Mouse (Mus musculus) ES-E14 (cell line): Measurements from ENCODE around the gene Prkab1. TPM values are rescaled to one million over a fixed set of nuclear protein-coding genes. Genes with fewer than 3 reads are reported as not detected.

Source experiments
- DNase-seq: peaks from one replicate; pipeline ENCODE4 v3.0.0-alpha.2; 2013; ENCODE audit warnings: low read depth, low spot score
- H3K27ac ChIP-seq: 2 replicates; pipeline ENCODE4 v1.5.1; 2012; ENCODE audit warnings: low read depth, mild to moderate bottlenecking, low read length, moderate library complexity, mixed read lengths; ENCODE audit not compliant: poor library complexity, insufficient read depth, severe bottlenecking
- H3K36me3 ChIP-seq: 2 replicates; pipeline ENCODE4 v1.6.1; 2012; ENCODE audit warnings: mild to moderate bottlenecking, low read length, moderate library complexity, mixed read lengths; ENCODE audit not compliant: control insufficient read depth, poor library complexity, insufficient read depth, severe bottlenecking
- H3K4me1 ChIP-seq, 2 experiments: fragments of 150-350 bp in 1 of 2; sonication (generic) in 1 of 2; 2 replicates each; pipeline ENCODE4 v1.6.1; 2012; ENCODE audit warnings: low read length in 2 of 2, mild to moderate bottlenecking in 1 of 2, mixed read lengths in 1 of 2; ENCODE audit not compliant: control insufficient read depth in 2 of 2, insufficient read depth in 2 of 2, poor library complexity in 1 of 2
- H3K4me3 ChIP-seq, 2 experiments: fragments of 150-350 bp in 1 of 2; sonication (generic) in 1 of 2; 2 replicates each; pipeline ENCODE4 v1.5.1; 2012; ENCODE audit warnings: low read length in 2 of 2, low read depth in 1 of 2, mild to moderate bottlenecking in 1 of 2, mixed read lengths in 1 of 2; ENCODE audit not compliant: insufficient read depth in 1 of 2, poor library complexity in 1 of 2, severe bottlenecking in 1 of 2
- H3K9ac ChIP-seq: 2 replicates; pipeline ENCODE4 v1.6.1; 2012; ENCODE audit warnings: low read depth, mild to moderate bottlenecking, low read length, mixed read lengths; ENCODE audit not compliant: poor library complexity, insufficient read depth, severe bottlenecking
- H3K9me3 ChIP-seq: fragments of 150-350 bp; sonication (generic); 2 replicates; pipeline ENCODE4 v1.6.1; 2012; ENCODE audit warnings: low read depth, mild to moderate bottlenecking, low read length; ENCODE audit not compliant: control insufficient read depth, insufficient read depth
- CHD2 ChIP-seq: IDR thresholded peaks from 2 replicates; pipeline ENCODE4 v1.6.1; 2014; ENCODE audit warnings: mild to moderate bottlenecking, low read depth, low read length, inconsistent platforms
- HCFC1 ChIP-seq: IDR thresholded peaks from 2 replicates; pipeline ENCODE4 v1.6.1; 2012; ENCODE audit warnings: low read length, inconsistent platforms, borderline replicate concordance; ENCODE audit not compliant: insufficient read depth
- MAFK ChIP-seq: IDR thresholded peaks from 2 replicates; pipeline ENCODE4 v1.6.1; 2014; ENCODE audit warnings: mild to moderate bottlenecking, low read depth, low read length, inconsistent platforms; ENCODE audit not compliant: insufficient read depth
- ZC3H11A ChIP-seq: IDR thresholded peaks from 2 replicates; pipeline ENCODE4 v1.6.1; 2012; ENCODE audit warnings: low read depth, mild to moderate bottlenecking, inconsistent platforms, low read length, borderline replicate concordance
- ZNF384 ChIP-seq: IDR thresholded peaks from 2 replicates; pipeline ENCODE4 v1.6.1; 2012; ENCODE audit warnings: low read depth, low read length, inconsistent platforms
- in situ Hi-C, 2 experiments: fragments of 600-800 bp; cut with MboI; formaldehyde crosslinking; loops; one replicate each; pipeline ENCODE4 v1.15.1; 2025; ENCODE audit warnings: low sequenced_read_pairs in 2 of 2, inconsistent platforms in 1 of 2; ENCODE audit not compliant: unreplicated experiment in 2 of 2
- total RNA-seq: library from RNA; depleted of rRNA; stranded (reverse); fragments of 300-350 nt; gene quantifications from 2 replicates; pipeline ENCODE4 v1.2.3, GENCODE M21; 2012; rRNA removed

The Prkab1 gene
- total RNA-seq, 1 experiment: 21.2 TPM

- no peak overlapping the region for H3K27ac ChIP-seq
Measured at GRCm38 (mm10) chr5:115977757-115978156, 46.6 kb downstream of the Prkab1 start.

DNA sequence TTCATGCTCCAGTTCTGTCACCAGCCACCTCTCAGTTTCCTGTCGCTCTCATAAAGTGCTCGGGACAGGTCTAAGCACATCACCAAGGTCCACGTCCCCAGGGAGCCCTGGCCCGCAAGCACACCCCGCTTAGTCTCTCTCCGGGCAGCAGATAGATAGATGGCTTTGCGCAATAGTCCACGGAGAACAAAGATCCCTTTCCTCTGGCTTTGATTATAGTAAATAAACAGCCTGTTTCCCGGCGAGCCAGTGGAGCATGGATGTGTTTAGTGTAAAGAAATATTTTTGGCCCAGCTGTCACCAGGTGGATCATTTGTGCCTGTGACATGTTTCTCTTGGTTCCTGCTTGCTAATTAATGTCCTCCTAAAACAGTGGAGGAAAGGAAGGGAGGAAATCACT, 47.0 kb downstream of the Prkab1 start:
- H3K36me3 ChIP-seq: peaks cover 46% of the 10 kb centered on the region
- peaks cover 0 to 2% of the 10 kb centered on the region in 2 experiments; a peak in 2 of 4 replicates for H3K4me1 ChIP-seq
- H3K4me3 ChIP-seq: no peak overlapping the region
- no peaks in the 10 kb centered on the region for H3K9me3 ChIP-seq
- in situ Hi-C loops: no loop called here
- no peak for TF ChIP-seq ZC3H11A
- TF ChIP-seq CHD2: no peak
- TF ChIP-seq MAFK: no peak
- TF ChIP-seq HCFC1: no peak
- TF ChIP-seq ZNF384: no peak
- H3K9ac ChIP-seq: no peak overlapping the region
- no peak overlapping the region for H3K27ac ChIP-seq
- DNase-seq: no peak

More at GRCm38 (mm10) chr5:115977757-115978156, 46.6 kb downstream of the Prkab1 start:
- Histone ChIP-seq H3K4me1 (peaks cover 0 to 2% of the 10 kb centered on the region in 2 experiments; a peak in 2 of 4 replicates), H3K4me3 (no peak overlapping the region), H3K9ac (no peak overlapping the region), H3K36me3 (peaks cover 50% of the 10 kb centered on the region), H3K9me3 (no peaks in the 10 kb centered on the region)
- no peak for DNase-seq
- in situ Hi-C loops: no loop called here
- TF ChIP-seq ZC3H11A (no peak), CHD2 (no peak)

DNA sequence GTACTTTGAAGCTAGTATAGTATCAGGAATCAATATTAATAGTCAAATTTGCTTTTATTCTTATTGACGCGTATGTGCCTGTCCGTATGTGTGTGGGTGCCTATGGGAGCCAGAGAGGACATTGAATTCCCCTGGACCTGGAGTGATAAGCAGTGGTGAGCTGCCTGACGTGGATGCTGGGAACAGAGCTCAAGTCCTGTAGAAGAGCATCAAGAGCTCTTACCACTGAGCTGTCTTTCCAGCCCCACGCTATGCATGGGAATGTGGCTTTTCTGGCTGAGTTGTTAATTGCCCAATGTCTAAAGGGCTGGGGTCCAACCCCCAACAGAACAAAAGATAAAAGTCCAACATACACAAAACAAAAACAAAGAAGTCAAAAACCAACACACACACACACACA, 47.9 kb downstream of the Prkab1 start:
- TF ChIP-seq HCFC1 (no peak), ZNF384 (no peak), MAFK (no peak), CHD2 (no peak), ZC3H11A (no peak)
- in situ Hi-C loops: no loop called here
- no peak overlapping the region for H3K9ac ChIP-seq
- H3K36me3 ChIP-seq: peaks cover 43% of the 10 kb centered on the region
- no peak overlapping the region for H3K27ac ChIP-seq
- peaks cover 0 to 2% of the 10 kb centered on the region in 2 experiments; a peak in 2 of 4 replicates for H3K4me1 ChIP-seq
- H3K4me3 ChIP-seq: no peak overlapping the region
- no peaks in the 10 kb centered on the region for H3K9me3 ChIP-seq
- no peak for DNase-seq

DNA sequence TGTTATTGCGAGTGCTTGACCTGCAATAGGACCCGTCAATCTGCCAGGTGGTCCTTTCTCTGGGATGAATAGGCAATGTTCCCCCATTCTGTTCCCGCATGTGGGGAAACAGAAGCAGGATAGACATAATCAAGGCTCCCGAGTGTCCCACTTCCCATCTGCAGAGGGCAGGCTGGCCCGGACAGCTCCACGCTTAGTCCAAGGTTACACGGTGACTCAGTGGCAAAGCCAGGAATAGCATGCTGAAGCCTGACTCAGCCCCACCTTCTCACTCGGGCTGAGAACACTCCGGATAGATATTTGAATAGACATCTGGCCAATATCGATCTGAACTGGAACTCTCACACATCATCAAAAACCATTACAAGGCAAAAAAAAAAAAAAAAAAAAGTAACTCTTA, 48.6 kb downstream of the Prkab1 start:
- no peak overlapping the region for H3K27ac ChIP-seq
- H3K4me1 ChIP-seq: peaks cover 0 to 2% of the 10 kb centered on the region in 2 experiments; a peak in 1 of 4 replicates
- peaks cover 42% of the 10 kb centered on the region for H3K36me3 ChIP-seq
- H3K9ac ChIP-seq: no peak overlapping the region
- no peak overlapping the region for H3K4me3 ChIP-seq
- no peak for DNase-seq
- TF ChIP-seq ZNF384: no peak
- in situ Hi-C loops: no loop called here
- H3K9me3 ChIP-seq: no peaks in the 10 kb centered on the region

- Histone ChIP-seq H3K27ac (no peak overlapping the region), H3K4me3 (no peak overlapping the region), H3K9me3 (no peaks in the 10 kb centered on the region), H3K4me1 (no peaks in the 10 kb centered on the region), H3K36me3 (peaks cover 41% of the 10 kb centered on the region), H3K9ac (no peak overlapping the region)
- DNase-seq: no peak
- TF ChIP-seq MAFK (no peak), CHD2 (no peak), ZC3H11A (no peak)
- in situ Hi-C loops: no loop called here
Measured at GRCm38 (mm10) chr5:115971236-115971635, 53.1 kb downstream of the Prkab1 start.

Other genes with a start within 250 kb of the Prkab1 start
- gene Cit, start 179.2 kb downstream of the Prkab1 start, total RNA-seq: 43.4 and 62.0 TPM in 2 replicates
- 0.21 TPM in 1 of 2 replicates, not detected in the other for gene Tmem233, start 58.7 kb upstream of the Prkab1 start, total RNA-seq